Mouse (Mus musculus) kidney, adult 2 months (tissue): ENCODE data around the gene Sdhaf1. TPM values are rescaled to one million over a fixed set of nuclear protein-coding genes. Genes with fewer than 3 reads are reported as not detected.
A peak's percentile ranks its signal among the peaks of the same experiment; 100 is the strongest.

ENCODE experiments used
- DNase-seq: peaks from one replicate; pipeline ENCODE4 v3.0.0; 2021
- H3K27ac ChIP-seq: fragments of 200-500 bp; 2 replicates; pipeline ENCODE4 v1.5.1; 2012; ENCODE audit warnings: low read depth, low read length, control low read depth, inconsistent platforms; ENCODE audit not compliant: insufficient read depth
- H3K27me3 ChIP-seq: fragments of 200-500 bp; replicated peaks from 2 replicates; pipeline ENCODE4 v1.6.1; 2012; ENCODE audit warnings: mild to moderate bottlenecking, moderate library complexity, low read length, inconsistent platforms; ENCODE audit not compliant: control insufficient read depth, insufficient read depth
- H3K36me3 ChIP-seq: fragments of 200-500 bp; 2 replicates; pipeline ENCODE4 v1.6.1; 2012; ENCODE audit warnings: mild to moderate bottlenecking, moderate library complexity, low read length, inconsistent platforms; ENCODE audit not compliant: control insufficient read depth, insufficient read depth
- H3K4me1 ChIP-seq: fragments of 200-500 bp; 2 replicates; pipeline ENCODE4 v1.6.1; 2011; ENCODE audit warnings: low read length; ENCODE audit not compliant: control insufficient read depth, insufficient read depth
- H3K4me3 ChIP-seq: fragments of 200-500 bp; 2 replicates; pipeline ENCODE4 v1.5.1; 2011; ENCODE audit warnings: mild to moderate bottlenecking, low read depth, low read length, control low read depth; ENCODE audit not compliant: insufficient read depth
- CTCF ChIP-seq: fragments of 200-500 bp; conservative IDR thresholded peaks from 2 replicates; pipeline ENCODE4 v1.5.1; 2011; ENCODE audit warnings: low read depth, mild to moderate bottlenecking, control low read depth, low read length, moderate library complexity, mixed read lengths; ENCODE audit not compliant: insufficient read depth, insufficient read length
- POLR2A ChIP-seq: fragments of 200-500 bp; IDR thresholded peaks from one replicate; pipeline ENCODE4 v1.6.1; 2011; ENCODE audit warnings: low read depth, low read length, control low read depth
- WGBS: fragments of 180-500 bp; shearing (Covaris S2); methylation state at CpG from one replicate; pipeline ENCODE4 v1.1.7; 2018; 5-methylcytosine and 5-hydroxymethylcytosine counted together
- polyA plus RNA-seq: library from polyadenylated mRNA; depleted of rRNA; stranded (reverse); fragments of >200 nt; gene quantifications from 2 replicates; pipeline ENCODE4 v1.2.3, GENCODE M21; 2012

Gene Sdhaf1
- polyA plus RNA-seq, 1 experiment, result 26.4 TPM

DNA sequence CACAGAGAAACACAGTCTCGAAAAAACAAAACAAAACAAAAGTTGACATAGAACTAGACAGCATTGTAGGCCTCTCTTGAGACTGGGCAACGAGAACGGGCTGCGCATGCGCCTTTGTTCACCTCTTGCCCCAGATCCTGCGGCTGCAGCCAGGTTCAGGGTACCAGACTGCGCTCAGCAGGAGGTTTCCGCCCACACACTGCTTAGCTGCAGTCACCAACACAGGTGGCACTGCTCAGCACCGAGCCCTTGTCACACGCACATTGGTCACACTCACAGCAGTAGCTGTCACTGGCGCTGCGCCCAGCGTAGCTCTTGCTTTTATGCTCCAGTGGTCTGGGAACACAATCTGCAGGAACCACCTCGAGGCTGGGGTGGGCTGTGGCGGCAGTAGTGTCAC, 3.4 kb upstream of the Sdhaf1 start:
- DNase-seq, result peak; percentile 75
- 28% methylated on average over 15 of the region's 15 CpGs for WGBS
- Histone ChIP-seq H3K36me3 (no peaks in the 10 kb centered on the region), H3K4me3 (no peak overlapping the region), H3K4me1 (peaks cover 8% of the 10 kb centered on the region; the same call in 1 of the 2 replicates), H3K27ac (no peak overlapping the region), H3K27me3 (no peaks in the 10 kb centered on the region)
- TF ChIP-seq POLR2A (no peak), CTCF (no peak)

DNA sequence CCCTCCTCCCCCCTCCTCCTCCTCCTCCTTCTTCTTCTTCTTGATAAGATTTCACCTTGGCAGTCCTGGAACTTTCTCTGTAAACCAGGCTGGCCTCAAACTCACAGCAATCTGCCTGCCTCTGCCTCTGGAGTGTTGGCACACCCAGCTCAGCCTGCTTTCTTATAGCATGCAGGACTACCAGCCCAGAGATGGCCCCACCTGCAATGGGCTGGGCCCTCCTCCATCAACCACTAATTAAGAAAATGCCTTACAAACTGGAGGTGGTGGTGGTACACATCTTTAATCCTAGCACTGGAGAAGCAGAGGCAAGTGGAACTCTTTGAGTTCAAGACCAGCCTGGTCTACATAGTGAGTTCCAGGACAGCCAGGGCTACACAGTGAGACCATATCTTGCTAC, 2.7 kb upstream of the Sdhaf1 start:
- TF ChIP-seq CTCF (no peak), POLR2A (no peak)
- H3K27ac ChIP-seq, result no peak overlapping the region
- H3K4me1 ChIP-seq, result peaks cover 8% of the 10 kb centered on the region; the same call in 1 of the 2 replicates
- no peak for DNase-seq
- H3K36me3 ChIP-seq, result no peaks in the 10 kb centered on the region
- no peaks in the 10 kb centered on the region for H3K27me3 ChIP-seq
- no peak overlapping the region for H3K4me3 ChIP-seq

DNA sequence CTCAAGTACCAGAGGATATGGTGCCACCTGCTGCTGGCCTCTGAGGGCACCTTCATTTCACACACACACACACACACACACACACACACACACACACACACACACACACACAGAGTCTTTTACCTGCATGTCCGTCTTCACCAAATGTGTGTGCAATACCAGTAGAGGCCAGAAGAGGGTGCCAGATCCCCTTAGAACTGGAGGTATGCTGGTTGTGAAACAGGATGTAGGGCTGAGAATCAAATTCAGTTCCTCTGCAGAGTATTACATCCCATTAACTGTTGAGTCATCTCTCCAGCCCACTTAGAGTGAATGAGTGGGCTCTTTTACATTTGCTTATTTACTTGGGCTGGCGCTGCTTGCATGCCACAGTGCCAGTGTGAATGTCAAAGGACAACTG, 1.7 kb upstream of the Sdhaf1 start:
- peak; percentile 61 for DNase-seq
- Histone ChIP-seq H3K4me1 (peaks cover 16% of the 10 kb centered on the region; the same call in 1 of the 2 replicates), H3K27ac (no peak overlapping the region), H3K27me3 (no peaks in the 10 kb centered on the region), H3K36me3 (no peaks in the 10 kb centered on the region), H3K4me3 (no peak overlapping the region)
- WGBS, result 67% methylated on average over 2 of the region's 2 CpGs
- TF ChIP-seq CTCF (peak; percentile 54), POLR2A (no peak)

DNA sequence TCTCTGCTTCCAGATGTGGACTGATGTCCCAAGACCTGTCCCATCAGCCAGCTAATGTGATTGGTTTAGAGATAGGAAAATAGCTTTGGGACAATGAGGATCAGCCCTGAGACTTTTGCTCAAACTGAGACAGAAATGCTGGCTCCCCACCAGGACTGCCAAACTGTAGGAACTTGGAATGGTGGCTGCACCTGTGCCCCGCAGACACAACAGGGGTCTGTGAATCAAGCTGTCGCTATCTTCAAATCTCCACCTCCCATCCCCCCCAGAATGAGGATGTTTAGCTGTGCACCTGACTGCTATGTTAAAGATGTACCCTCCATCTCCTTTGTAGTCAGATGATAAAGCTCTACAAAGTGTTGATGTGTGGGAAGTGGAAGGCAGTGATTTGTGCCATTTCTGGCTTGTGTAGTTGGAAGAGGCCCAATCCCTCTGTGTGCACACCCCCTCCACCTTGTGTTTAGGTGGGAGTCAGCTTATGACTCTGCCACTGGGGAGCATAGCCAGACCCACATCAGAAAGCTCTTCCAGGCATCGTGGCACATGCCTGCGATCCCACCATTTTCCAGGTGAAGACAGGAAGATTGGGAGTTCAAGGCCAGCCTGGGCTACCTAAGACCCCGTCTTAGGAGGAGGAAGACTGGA, 727 bp upstream of the Sdhaf1 start:
- Histone ChIP-seq H3K36me3 (no peaks in the 10 kb centered on the region), H3K27ac (no peak overlapping the region), H3K4me3 (no peak overlapping the region), H3K27me3 (no peaks in the 10 kb centered on the region), H3K4me1 (peaks cover 18% of the 10 kb centered on the region; the same call in 1 of the 2 replicates)
- DNase-seq, result no peak
- TF ChIP-seq POLR2A (no peak), CTCF (no peak)
- WGBS, result 89% methylated on average over 5 of the region's 5 CpGs

DNA sequence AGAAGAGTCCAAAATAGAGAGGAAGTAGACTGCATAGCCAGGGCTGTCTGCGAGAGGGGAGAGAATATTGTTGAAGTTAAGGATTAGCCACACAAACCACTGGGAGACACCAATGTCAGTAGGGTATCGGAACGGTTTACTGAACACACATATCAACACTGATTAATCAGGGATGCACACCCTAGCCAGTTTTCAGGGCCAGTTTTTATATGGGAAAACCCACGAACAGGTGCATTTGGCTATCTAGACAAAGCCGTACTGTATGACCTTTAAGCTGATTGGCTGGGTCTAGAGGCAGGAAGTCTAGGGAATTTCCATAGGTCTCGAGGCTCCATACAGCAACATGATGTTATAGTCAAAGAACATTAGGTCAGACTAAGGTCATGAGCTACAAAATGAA, 830 bp downstream of the Sdhaf1 start:
- Histone ChIP-seq H3K4me1 (peaks cover 25% of the 10 kb centered on the region; the same call in 1 of the 2 replicates), H3K27ac (peak overlapping the region; percentile 92), H3K27me3 (no peaks in the 10 kb centered on the region), H3K36me3 (no peaks in the 10 kb centered on the region), H3K4me3 (peak overlapping the region; percentile 47)
- TF ChIP-seq CTCF (no peak), POLR2A (no peak)
- DNase-seq, result no peak
- 17% methylated on average over 6 of the region's 6 CpGs for WGBS

DNA sequence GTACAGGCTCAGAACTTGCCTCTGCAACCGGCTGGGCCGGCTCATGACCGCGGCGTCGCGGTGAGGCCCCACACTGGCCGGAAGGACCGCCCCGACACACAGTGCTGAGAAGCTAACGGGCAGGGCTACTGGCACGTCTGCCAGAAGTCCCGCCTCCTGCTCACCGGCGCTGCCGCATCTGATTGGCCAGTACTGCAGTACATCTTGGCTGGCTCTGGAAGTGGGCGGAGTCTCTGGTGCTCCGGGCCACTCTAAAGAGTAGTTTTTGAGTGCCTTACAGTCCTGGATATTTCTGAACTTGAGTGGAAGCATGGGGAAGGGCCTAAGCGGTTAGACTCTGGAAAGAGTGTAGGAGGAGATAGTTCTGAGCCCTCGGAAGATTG, 1.4 kb downstream of the Sdhaf1 start:
- H3K27me3 ChIP-seq, result no peaks in the 10 kb centered on the region
- H3K4me3 ChIP-seq, result peak overlapping the region; percentile 79
- DNase-seq, result peak; percentile 99
- H3K4me1 ChIP-seq, result peaks cover 26% of the 10 kb centered on the region; the same call in 1 of the 2 replicates
- WGBS, result 1% methylated on average over 20 of the region's 20 CpGs
- no peaks in the 10 kb centered on the region for H3K36me3 ChIP-seq
- peak overlapping the region; percentile 92 for H3K27ac ChIP-seq
- no peak for TF ChIP-seq CTCF
- peak; percentile 89 for TF ChIP-seq POLR2A

DNA sequence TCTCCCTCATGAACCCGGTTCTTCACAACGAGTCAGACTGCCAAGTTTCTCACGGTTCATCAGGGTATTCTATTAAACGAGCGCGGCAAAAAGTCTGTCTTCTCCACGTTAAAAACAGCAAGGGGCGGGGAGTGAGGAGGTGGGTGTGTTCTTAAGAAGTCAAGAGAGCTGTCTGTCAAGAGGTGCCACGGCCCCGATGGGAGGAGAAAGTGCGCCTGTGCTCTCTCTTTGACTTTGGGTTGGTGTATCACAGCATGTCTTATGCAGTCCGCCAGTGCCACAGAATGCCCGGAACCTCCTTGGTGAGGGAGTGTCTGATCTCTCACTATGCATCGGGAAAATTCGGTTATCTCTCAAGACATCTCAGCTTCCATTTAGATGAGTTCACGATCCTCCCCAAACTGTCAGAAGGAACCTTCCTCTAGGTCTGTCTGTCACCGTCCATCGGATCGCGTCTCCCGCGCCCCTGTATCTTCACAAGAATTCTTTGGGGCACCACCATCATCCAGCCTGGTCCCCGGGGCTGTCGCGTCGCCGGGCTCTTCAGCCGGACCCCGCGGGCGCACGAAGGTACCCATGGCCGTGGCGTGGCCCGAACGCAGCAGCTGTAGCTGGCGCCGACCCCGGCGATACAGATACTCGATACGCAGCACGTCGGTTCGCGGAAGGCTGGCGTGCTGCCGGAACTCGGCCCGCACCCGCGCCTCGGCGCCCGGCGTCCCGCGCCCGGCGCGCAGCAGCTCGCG, 2.0 kb downstream of the Sdhaf1 start, which contains the start of gene E130208F15Rik:
E130208F15Rik (plus strand) TSS at position 202 of the 746 bp plus-strand sequence.
- H3K4me3 ChIP-seq, result peak within 1 kb of the TSS; percentile 79
- TF ChIP-seq CTCF, result no peak
- peak; percentile 40 for TF ChIP-seq POLR2A

More for the DNA sequence above, 2.0 kb downstream of the Sdhaf1 start, which contains the start of gene E130208F15Rik:
- no peaks in the 10 kb centered on the region for H3K36me3 ChIP-seq
- WGBS, result under 1% methylated on average over 63 of the region's 63 CpGs
- peak; percentile 95 for DNase-seq
- H3K27me3 ChIP-seq, result no peaks in the 10 kb centered on the region
- H3K4me1 ChIP-seq, result peaks cover 26% of the 10 kb centered on the region; the same call in 1 of the 2 replicates
- H3K27ac ChIP-seq, result peak within 1 kb of the TSS; percentile 92
